Mouse (Mus musculus): ENCODE measurements around the gene Mknk2. TPM values are rescaled to one million over a fixed set of nuclear protein-coding genes. Genes with fewer than 3 reads are reported as not detected.

Gene Mknk2
- polyA plus RNA-seq, 1 experiment from 2014 or later: 49.4 TPM

DNA sequence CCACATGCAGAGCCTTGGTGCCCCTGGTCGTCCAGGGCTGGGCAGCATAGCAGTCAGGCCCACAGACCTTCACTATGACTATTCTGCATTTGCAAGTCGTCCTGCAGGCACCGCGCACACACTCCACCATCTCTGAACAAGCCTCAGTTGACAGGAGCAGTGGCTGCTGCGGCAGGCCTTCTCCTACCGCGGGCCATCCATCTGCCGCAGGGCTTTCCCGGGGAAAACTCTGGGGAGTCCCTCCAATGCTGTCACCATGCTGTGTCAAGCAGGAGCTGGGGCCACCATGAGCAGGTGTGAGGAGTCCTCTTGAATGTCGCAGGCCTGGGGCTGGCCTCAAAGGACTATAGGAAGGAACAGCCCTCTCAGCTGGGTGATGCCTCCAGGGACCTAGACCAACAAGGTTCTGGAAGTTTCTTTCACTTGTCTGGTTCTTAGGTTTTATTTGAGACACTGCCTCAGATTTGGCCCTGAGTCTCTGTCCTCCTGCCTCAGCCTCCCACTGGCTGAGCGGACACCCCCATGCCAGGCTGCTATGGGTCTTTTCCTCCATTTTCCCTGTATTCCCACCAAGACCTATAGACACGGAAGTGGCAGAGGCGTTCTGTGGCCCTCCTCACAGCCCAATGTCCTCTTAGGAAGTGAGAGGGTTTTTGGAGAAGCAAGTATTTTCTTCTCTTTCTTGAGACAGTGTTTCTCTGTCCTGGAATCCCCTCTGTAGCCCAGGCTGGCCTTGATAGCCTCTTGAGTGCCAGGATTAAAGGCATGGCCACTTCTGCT lies 16.4 kb upstream of the Mknk2 start:
- ATAC-seq (ENCODE audit: low FRiP score): no peak
- DNase-seq (ENCODE audit: low spot score, missing footprints): no peak
- Histone ChIP-seq H3K9ac (ENCODE audit: low read length) (no peak overlapping the region), H3K4me1 (ENCODE audit: control insufficient read depth, insufficient read depth, low read length) (no peaks in the 10 kb centered on the region), H3K36me3 (ENCODE audit: control insufficient read depth, insufficient read depth, low read length) (peaks cover 8% of the 10 kb centered on the region), H3K27ac (ENCODE audit: low read depth, low read length) (no peak overlapping the region), H3K4me2 (no peak overlapping the region), H3K9me3 (ENCODE audit: control insufficient read depth, low read length) (no peaks in the 10 kb centered on the region), H3K4me3 (ENCODE audit: low read depth, low read length) (no peak overlapping the region), H3K27me3 (ENCODE audit: control insufficient read depth, insufficient read depth, low read length) (no peaks in the 10 kb centered on the region)
- 85% methylated on average over 13 of the region's 13 CpGs for WGBS

DNA sequence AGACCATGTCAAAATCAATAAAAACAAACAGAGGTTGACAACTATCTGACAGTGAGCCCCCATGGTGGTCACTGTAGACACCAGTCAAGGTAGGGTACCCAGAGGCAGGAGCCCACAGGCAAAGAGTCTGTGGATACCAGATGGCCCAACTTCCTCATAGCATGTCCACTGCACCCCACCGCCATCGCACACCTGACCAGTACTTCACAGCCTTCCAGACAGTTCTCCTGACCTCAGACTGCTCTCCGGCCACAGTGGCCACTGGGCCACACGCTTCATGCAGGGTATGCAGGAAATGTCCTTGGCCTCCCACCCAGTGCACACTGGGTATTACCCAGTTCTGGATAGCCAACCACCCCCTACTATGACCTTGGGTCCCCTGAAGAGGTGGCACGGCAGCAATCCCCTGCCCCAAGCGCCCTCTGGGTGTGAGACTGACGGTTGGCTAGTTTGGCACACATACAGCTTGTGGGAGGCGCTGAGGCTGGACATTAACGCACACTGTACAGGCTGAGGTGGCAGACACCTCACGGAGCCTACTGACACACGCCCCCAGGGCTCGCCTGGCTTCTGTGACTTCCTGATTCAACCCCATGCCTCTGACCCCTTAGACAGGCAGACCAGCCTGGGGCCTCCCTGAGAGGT lies 15.6 kb upstream of the Mknk2 start:
- H3K36me3 ChIP-seq (ENCODE audit: control insufficient read depth, insufficient read depth, low read length): peaks cover 10% of the 10 kb centered on the region
- no peak overlapping the region for H3K4me3 ChIP-seq (ENCODE audit: low read depth, low read length)
- no peak for DNase-seq (ENCODE audit: low spot score, missing footprints)
- H3K27ac ChIP-seq (ENCODE audit: low read depth, low read length): no peak overlapping the region
- H3K27me3 ChIP-seq (ENCODE audit: control insufficient read depth, insufficient read depth, low read length): no peaks in the 10 kb centered on the region
- H3K4me1 ChIP-seq (ENCODE audit: control insufficient read depth, insufficient read depth, low read length): no peaks in the 10 kb centered on the region
- H3K4me2 ChIP-seq: no peak overlapping the region
- ATAC-seq (ENCODE audit: low FRiP score): no peak
- 96% methylated on average over 12 of the region's 12 CpGs for WGBS
- no peak overlapping the region for H3K9ac ChIP-seq (ENCODE audit: low read length)
- H3K9me3 ChIP-seq (ENCODE audit: control insufficient read depth, low read length): no peaks in the 10 kb centered on the region

DNA sequence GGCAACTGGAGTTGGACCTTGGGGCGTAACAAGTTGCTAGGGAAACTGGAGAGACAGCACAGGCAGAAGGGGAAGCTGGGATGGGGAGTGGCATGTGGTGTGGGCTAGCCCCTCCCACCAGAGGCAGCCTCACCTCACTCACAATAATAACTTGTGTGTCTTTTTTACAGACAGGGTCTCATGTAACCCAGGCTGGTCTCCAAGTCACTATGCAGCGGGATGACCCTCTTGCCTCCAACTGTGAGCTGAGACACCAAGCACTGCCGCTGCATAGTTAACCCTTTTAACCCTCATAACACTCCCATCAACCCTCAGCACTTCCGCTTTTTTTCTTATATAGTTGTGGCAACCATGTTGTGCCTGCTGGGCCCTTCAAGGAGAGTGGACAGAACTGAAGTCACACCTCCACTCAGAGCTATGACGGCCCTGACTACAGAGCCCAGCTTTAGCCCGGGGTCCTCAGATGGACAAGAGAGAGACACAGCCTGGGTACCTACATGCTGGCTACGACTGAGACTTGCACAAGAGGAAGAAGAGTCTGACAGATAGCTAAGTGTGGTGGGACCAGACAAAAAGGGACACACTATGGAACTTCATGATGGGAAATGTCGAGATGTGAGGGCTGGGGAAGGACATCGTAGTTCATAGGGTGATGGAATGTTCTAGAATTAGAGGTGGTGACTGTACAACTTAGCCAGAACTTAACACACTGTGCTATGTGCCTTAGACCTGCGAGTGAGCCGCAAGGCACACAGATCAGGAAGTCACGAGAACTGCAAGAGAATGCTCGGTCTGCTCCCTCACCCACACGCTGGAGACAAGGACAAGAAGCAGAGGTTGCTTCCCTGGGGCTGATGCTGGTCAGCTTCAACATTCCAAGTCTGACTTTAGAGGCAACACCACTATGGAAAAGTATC lies 14.6 kb upstream of the Mknk2 start:
- H3K4me2 ChIP-seq: no peak overlapping the region
- 88% methylated on average over 14 of the region's 14 CpGs for WGBS
- no peak for ATAC-seq (ENCODE audit: low FRiP score)
- no peaks in the 10 kb centered on the region for H3K27me3 ChIP-seq (ENCODE audit: control insufficient read depth, insufficient read depth, low read length)
- H3K9me3 ChIP-seq (ENCODE audit: control insufficient read depth, low read length): no peaks in the 10 kb centered on the region
- H3K4me3 ChIP-seq (ENCODE audit: low read depth, low read length): no peak overlapping the region
- H3K4me1 ChIP-seq (ENCODE audit: control insufficient read depth, insufficient read depth, low read length): no peaks in the 10 kb centered on the region
- no peak overlapping the region for H3K9ac ChIP-seq (ENCODE audit: low read length)
- peaks cover 10% of the 10 kb centered on the region for H3K36me3 ChIP-seq (ENCODE audit: control insufficient read depth, insufficient read depth, low read length)
- H3K27ac ChIP-seq (ENCODE audit: low read depth, low read length): no peak overlapping the region
- no peak for DNase-seq (ENCODE audit: low spot score, missing footprints)

DNA sequence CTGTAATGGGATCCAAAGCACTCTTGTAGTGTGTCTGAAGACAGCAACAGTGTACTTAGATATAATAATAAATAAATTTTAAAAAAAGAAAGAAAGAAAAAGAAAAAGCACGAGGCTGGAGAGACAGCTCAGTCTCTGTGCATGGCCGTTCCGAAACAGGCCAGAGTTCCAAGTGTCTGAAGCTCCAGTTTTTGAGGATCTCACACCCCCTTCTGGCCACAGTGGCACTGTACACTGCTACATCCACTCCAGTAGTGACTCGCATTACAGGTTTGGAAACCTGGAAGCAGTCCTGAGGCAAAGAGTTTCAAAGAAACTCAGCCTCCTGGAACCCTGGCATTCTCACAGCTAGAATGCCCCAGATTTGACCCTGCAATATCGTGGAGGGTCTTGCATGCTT lies 9.9 kb upstream of the Mknk2 start:
- 57% methylated on average over 5 of the region's 5 CpGs for WGBS
- peaks cover 22% of the 10 kb centered on the region for H3K36me3 ChIP-seq (ENCODE audit: control insufficient read depth, insufficient read depth, low read length)
- H3K27me3 ChIP-seq (ENCODE audit: control insufficient read depth, insufficient read depth, low read length): no peaks in the 10 kb centered on the region
- no peak overlapping the region for H3K27ac ChIP-seq (ENCODE audit: low read depth, low read length)
- 0 out of 2 replicates have a peak, but pooled peaks have one; percentile 57 for ATAC-seq (ENCODE audit: low FRiP score)
- no peak overlapping the region for H3K4me3 ChIP-seq (ENCODE audit: low read depth, low read length)
- DNase-seq (ENCODE audit: low spot score, missing footprints): no peak
- no peak overlapping the region for H3K9ac ChIP-seq (ENCODE audit: low read length)
- H3K4me2 ChIP-seq: no peak overlapping the region
- no peaks in the 10 kb centered on the region for H3K4me1 ChIP-seq (ENCODE audit: control insufficient read depth, insufficient read depth, low read length)
- no peaks in the 10 kb centered on the region for H3K9me3 ChIP-seq (ENCODE audit: control insufficient read depth, low read length)

DNA sequence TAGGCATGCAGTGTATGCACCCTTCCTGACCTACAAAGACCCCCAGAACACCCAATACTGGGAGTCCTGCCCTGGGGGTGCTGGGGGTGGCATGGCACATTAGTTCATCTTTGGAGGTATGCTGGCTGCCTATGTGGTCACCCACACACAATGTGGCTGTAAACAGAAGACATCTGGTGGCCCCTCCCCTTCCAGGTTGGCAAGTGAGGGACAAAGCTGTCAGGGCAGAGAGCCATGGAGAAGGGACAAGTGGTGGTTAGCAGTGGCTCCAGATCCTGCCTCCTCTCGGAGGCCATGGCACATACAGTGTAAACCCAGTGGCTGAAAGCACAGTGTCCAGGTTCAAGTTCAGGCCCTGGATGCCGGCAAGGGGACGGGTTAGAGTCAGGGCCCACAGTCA lies 8.7 kb upstream of the Mknk2 start:
- H3K27me3 ChIP-seq (ENCODE audit: control insufficient read depth, insufficient read depth, low read length): no peaks in the 10 kb centered on the region
- 96% methylated on average over 3 of the region's 3 CpGs for WGBS
- no peak overlapping the region for H3K4me2 ChIP-seq
- DNase-seq (ENCODE audit: low spot score, missing footprints) (no peak), ATAC-seq (ENCODE audit: low FRiP score) (no peak)
- no peak overlapping the region for H3K9ac ChIP-seq (ENCODE audit: low read length)
- H3K4me3 ChIP-seq (ENCODE audit: low read depth, low read length): no peak overlapping the region
- no peaks in the 10 kb centered on the region for H3K4me1 ChIP-seq (ENCODE audit: control insufficient read depth, insufficient read depth, low read length)
- no peak overlapping the region for H3K27ac ChIP-seq (ENCODE audit: low read depth, low read length)
- H3K9me3 ChIP-seq (ENCODE audit: control insufficient read depth, low read length): no peaks in the 10 kb centered on the region
- H3K36me3 ChIP-seq (ENCODE audit: control insufficient read depth, insufficient read depth, low read length): peaks cover 22% of the 10 kb centered on the region

DNA sequence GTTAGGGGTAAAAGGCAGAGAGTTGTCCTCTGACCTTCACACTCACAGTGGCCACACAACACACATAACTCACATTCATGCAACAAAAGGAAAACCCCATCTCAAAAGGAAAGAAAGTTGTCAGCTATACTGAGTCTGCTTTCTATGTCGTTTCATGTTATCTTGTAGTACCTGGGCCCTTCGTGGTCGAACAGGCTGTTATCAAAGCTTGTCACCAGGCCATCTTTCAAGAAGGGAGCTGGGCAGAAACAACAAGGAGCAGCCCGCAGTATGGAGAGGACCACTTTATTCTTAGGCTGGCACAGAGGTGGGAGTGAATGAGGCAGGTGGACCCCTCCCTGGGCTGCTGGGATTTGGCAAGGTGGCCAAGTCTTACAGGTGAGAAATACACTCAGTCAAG lies 7.1 kb upstream of the Mknk2 start:
- Histone ChIP-seq H3K4me3 (ENCODE audit: low read depth, low read length) (no peak overlapping the region), H3K36me3 (ENCODE audit: control insufficient read depth, insufficient read depth, low read length) (peaks cover 20% of the 10 kb centered on the region), H3K27ac (ENCODE audit: low read depth, low read length) (no peak overlapping the region), H3K4me1 (ENCODE audit: control insufficient read depth, insufficient read depth, low read length) (no peaks in the 10 kb centered on the region), H3K27me3 (ENCODE audit: control insufficient read depth, insufficient read depth, low read length) (no peaks in the 10 kb centered on the region), H3K9ac (ENCODE audit: low read length) (no peak overlapping the region), H3K4me2 (no peak overlapping the region), H3K9me3 (ENCODE audit: control insufficient read depth, low read length) (no peaks in the 10 kb centered on the region)
- no peak for ATAC-seq (ENCODE audit: low FRiP score)
- DNase-seq (ENCODE audit: low spot score, missing footprints): no peak
- WGBS: 86% methylated on average over 4 of the region's 4 CpGs

DNA sequence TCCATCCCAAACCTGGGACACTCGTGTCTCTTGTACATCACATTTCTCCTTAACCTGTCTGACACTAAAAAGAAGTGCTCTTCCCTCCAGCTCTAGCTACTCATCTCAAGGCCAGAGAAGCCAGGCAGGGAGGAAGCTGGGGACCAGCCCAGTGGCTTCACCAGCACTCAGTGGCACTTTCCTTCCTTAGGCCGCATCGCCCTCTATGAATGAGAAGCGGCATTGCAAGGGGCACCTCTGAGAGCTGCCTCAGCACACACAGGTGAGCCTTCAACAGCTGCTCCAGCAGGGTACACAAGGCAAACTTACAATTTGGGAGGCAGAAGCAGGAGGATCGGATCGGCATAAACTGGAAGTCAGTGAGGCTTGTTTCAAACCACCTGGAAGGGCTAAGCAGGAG lies 6.3 kb upstream of the Mknk2 start:
- peaks cover 12% of the 10 kb centered on the region for H3K36me3 ChIP-seq (ENCODE audit: control insufficient read depth, insufficient read depth, low read length)
- peaks cover under 1% of the 10 kb centered on the region; the same call in 1 of the 2 replicates for H3K4me1 ChIP-seq (ENCODE audit: control insufficient read depth, insufficient read depth, low read length)
- no peak overlapping the region for H3K4me2 ChIP-seq
- no peak overlapping the region for H3K27ac ChIP-seq (ENCODE audit: low read depth, low read length)
- DNase-seq (ENCODE audit: low spot score, missing footprints) (no peak), ATAC-seq (ENCODE audit: low FRiP score) (no peak)
- WGBS: 57% methylated on average over 6 of the region's 6 CpGs
- H3K4me3 ChIP-seq (ENCODE audit: low read depth, low read length): no peak overlapping the region
- H3K27me3 ChIP-seq (ENCODE audit: control insufficient read depth, insufficient read depth, low read length): no peaks in the 10 kb centered on the region
- H3K9me3 ChIP-seq (ENCODE audit: control insufficient read depth, low read length): no peaks in the 10 kb centered on the region
- H3K9ac ChIP-seq (ENCODE audit: low read length): no peak overlapping the region

DNA sequence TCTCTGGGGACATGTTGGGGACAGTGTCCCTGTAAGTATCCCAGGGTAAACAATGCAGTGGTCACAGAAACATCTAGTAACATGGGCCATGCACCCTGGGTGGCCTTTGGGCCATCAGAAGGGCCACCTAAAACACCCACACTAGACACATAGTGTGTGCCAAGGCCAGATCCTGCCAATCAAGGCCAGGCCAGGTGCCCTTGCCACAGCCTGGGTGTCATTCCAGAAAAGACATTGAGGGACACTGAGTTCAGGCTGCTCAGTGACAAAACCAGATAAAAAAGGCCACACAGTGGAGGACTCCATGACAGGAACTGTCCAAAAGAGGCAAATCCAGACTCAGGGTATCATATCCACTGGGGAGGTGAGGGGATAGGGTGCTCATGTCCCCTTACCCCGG lies 5.7 kb upstream of the Mknk2 start:
- H3K4me2 ChIP-seq: no peak overlapping the region
- no peaks in the 10 kb centered on the region for H3K27me3 ChIP-seq (ENCODE audit: control insufficient read depth, insufficient read depth, low read length)
- no peak overlapping the region for H3K27ac ChIP-seq (ENCODE audit: low read depth, low read length)
- H3K36me3 ChIP-seq (ENCODE audit: control insufficient read depth, insufficient read depth, low read length): peaks cover 12% of the 10 kb centered on the region
- no peak overlapping the region for H3K4me3 ChIP-seq (ENCODE audit: low read depth, low read length)
- H3K9ac ChIP-seq (ENCODE audit: low read length): no peak overlapping the region
- ATAC-seq (ENCODE audit: low FRiP score) (no peak), DNase-seq (ENCODE audit: low spot score, missing footprints) (no peak)
- H3K4me1 ChIP-seq (ENCODE audit: control insufficient read depth, insufficient read depth, low read length): peaks cover 5% of the 10 kb centered on the region
- H3K9me3 ChIP-seq (ENCODE audit: control insufficient read depth, low read length): no peaks in the 10 kb centered on the region
- WGBS: 100% methylated on average over 1 of the region's 1 CpGs

DNA sequence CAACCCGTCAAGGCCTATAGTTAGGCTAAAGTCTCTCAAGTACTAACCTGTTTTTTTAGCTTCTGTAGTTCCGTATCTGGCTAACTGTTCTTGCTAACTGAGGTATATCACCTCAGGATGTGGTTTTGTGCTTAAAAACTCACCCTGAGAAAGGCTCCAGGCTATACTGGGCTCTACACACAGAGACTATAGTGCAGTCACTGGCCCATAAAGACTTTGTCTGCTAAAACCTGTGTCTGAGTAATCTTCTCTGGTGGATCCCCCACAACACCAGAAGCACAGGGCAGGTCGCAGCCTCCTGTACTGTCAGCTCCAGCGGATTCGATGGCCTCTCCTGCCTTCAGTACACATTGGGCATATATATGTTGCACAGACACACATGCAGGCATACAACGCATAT lies 4.1 kb upstream of the Mknk2 start:
- Histone ChIP-seq H3K4me1 (ENCODE audit: control insufficient read depth, insufficient read depth, low read length) (peaks cover 16% of the 10 kb centered on the region), H3K36me3 (ENCODE audit: control insufficient read depth, insufficient read depth, low read length) (peaks cover 12% of the 10 kb centered on the region), H3K9me3 (ENCODE audit: control insufficient read depth, low read length) (no peaks in the 10 kb centered on the region), H3K27me3 (ENCODE audit: control insufficient read depth, insufficient read depth, low read length) (no peaks in the 10 kb centered on the region), H3K4me3 (ENCODE audit: low read depth, low read length) (no peak overlapping the region), H3K27ac (ENCODE audit: low read depth, low read length) (no peak overlapping the region), H3K4me2 (no peak overlapping the region), H3K9ac (ENCODE audit: low read length) (no peak overlapping the region)
- DNase-seq (ENCODE audit: low spot score, missing footprints) (no peak), ATAC-seq (ENCODE audit: low FRiP score) (no peak)
- WGBS: 94% methylated on average over 6 of the region's 6 CpGs

All from midbrain, embryonic 11.5 days (tissue).